Mouse (Mus musculus) c-Kit-positive CD71-positive TER-119-negative erythroid progenitor cells, embryonic 14.5 days (primary cell): ENCODE data around the gene Gm28035.
A peak's percentile ranks its signal among the peaks of the same experiment; 100 is the strongest.

Experiments
- DNase-seq: peaks from one replicate; pipeline ENCODE4 v3.0.0-alpha.2; 2013; ENCODE audit warnings: low read depth

Gm28035 gene

GRCm38 (mm10) chr2:30238906-30239465, 1.4 kb upstream of the Gm28035 start:
- DNase-seq, result no peak

GRCm38 (mm10) chr2:30239777-30240176, 590 bp upstream of the Gm28035 start:
- DNase-seq, result peak; percentile 59

DNA sequence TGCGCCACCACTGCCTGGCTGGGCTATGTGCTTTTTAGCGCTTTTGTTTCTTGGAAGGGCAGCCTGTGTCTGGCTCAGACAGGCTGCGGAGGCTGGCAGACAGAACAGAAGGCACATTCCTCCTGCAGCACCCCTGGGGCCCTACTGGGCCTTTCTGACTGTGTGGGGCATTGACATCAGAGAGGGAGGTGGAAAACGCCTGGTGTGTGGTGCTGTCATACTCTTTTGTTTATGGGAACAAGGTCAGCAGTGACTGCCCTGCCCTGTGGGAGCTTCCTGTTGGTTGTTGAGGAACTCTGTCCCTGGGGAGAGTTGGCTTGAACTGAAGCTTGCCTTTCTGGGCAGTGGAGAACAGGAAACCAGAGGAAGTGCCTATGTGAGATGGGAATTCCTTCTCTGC, 2.1 kb downstream of the Gm28035 start:
- no peak for DNase-seq

- no peak for DNase-seq
Observed at GRCm38 (mm10) chr2:30243391-30243790, 3.0 kb downstream of the Gm28035 start.

DNA sequence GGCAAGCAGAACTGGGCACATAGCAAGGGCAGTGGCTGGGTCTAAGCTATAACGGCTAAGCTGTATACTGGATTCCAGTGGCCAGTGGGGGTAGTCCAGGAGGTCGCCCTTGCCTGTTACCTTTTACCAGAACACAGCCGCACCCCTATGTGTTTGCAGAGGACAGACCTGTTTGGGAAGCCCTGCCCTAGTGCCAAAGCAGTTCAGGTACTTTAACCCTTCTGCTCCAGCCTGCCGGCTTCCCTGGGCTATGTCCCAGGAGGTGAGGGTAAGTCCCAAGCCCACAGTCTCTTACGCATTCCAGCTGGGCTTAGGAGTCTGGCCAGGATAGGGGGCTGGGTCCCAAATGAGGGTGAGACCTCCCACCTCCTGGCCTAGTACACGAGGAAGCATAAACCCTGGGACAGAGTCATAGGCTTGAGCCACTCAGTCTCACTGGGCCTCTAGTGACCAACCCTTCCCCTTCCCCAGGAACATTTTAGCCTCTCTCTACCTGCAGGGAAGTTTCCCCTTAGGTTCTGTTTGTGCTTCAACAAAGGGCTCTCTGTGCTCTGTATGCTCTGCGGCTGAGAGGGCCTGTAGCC, 4.3 kb downstream of the Gm28035 start:
- no peak for DNase-seq

GRCm38 (mm10) chr2:30247036-30247435, 6.7 kb downstream of the Gm28035 start:
- no peak for DNase-seq

GRCm38 (mm10) chr2:30247681-30248080, 7.3 kb downstream of the Gm28035 start:
- no peak for DNase-seq

DNA sequence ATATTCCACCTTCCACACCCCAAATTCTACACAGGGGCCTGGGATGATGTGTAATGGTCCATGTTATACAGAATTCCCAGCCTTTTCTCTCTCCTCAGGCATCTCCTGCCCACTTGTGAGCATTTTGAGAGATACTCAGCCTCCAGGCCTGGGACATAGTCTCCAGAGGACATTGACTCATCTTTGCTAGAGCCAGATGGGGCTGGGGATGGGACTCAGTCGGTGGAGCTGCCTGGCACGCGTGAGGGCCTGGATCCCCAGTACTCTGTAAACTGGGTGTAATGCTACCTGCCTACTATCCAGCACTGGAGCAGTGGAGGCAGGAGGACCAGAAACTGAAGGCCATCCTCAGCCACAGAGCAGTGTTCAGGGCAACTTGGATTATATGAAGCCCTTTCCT, 8.8 kb downstream of the Gm28035 start:
- no peak for DNase-seq

- DNase-seq, result no peak
Observed at GRCm38 (mm10) chr2:30250166-30251128, 10.1 kb downstream of the Gm28035 start.

DNA sequence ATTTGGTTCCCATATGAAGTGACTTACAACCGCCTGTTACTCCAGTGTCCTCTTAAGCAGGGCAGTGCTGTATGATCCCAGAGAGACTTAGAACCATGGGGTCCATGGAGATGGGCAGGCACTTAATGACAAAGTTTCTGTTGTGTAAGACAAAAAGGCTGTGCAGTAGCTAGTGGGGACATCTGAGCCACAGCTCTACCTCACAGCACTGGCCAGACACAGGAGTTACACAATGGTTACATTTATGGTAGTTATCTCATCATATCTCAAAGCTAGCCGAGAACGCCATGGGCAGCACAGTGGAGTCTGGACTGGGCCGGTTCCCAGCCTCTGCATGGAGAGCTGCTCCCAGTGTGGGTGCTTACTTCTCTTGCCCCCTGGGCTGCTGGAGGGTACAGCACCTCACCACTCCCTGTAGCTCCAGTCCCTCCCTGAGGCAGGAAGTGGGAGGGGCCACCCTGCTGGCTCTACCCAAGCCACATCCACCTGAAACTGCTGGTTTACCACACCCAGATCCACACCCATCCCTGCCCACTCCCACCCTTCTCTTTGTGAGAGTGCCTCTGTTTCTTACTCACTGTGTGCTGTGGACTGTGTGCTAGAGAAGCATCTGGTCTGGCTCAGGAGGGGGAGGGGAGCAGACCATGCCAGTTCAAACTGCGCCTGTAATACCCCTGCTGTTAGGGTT, 11.2 kb downstream of the Gm28035 start:
- peak; percentile 39 for DNase-seq

- DNase-seq, result no peak
Observed at GRCm38 (mm10) chr2:30252521-30252920, 12.2 kb downstream of the Gm28035 start.

- DNase-seq, result no peak
Observed at GRCm38 (mm10) chr2:30253809-30254208, 13.4 kb downstream of the Gm28035 start.

- DNase-seq, result no peak
Observed at GRCm38 (mm10) chr2:30255631-30256395, 15.4 kb downstream of the Gm28035 start.

- no peak for DNase-seq
Observed at GRCm38 (mm10) chr2:30256616-30257350, 16.4 kb downstream of the Gm28035 start.

DNA sequence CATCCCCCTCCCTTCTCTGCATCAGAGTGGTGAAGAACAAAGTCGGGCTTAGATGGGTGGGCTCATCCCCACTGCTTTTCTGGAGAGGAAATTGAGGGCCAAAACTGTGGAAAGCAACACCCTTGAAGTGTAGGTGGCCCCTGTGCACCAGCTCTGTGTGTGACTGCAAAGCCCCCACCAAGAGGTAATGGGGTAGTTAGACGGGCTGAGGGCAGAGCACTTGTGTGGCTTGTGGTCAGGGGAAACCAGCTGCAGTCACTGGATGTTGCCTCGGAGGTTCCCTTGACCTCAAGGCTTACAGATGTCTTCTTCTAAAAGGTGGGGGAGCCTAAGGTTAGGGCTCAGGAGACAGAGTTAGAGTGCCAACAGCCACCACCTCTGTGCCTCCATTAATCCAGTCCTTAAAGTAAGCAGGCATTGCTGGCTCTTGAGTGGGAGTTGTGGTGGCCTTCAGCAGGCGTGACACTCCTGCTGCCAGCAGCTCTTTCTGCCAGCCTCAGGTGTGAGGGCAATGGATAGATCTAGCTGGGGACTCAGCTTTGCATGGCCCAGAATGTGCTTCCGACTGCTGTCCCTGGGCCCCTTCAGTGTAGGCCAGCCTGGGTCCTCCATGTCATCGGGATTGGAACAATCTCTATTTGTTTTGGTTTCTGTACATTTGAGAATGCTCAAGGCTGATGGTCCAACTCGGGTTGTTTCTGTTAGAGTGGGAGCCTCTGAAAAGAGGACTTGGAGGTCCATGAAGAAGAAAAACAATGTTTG, 17.5 kb downstream of the Gm28035 start:
- no peak for DNase-seq

DNA sequence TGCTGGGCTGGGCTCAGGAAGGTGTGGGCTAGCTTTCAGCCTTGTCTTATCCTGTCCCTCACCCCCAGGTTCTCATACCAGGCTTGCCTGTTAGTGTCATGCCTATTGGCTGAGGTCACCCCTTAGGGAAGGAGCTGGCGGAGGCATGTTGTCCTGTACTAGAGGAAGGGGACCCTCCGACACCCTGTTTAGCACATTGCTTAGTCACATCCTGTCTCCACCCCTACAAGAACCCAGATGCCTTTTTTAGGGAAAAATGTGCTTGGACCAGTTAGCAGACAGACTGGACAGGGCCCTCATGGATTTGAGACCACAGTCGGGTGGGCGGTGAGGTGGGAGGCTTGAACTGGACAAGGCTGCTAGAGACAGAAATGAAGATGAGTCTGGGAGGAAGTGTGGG, 18.2 kb downstream of the Gm28035 start:
- DNase-seq, result no peak

DNA sequence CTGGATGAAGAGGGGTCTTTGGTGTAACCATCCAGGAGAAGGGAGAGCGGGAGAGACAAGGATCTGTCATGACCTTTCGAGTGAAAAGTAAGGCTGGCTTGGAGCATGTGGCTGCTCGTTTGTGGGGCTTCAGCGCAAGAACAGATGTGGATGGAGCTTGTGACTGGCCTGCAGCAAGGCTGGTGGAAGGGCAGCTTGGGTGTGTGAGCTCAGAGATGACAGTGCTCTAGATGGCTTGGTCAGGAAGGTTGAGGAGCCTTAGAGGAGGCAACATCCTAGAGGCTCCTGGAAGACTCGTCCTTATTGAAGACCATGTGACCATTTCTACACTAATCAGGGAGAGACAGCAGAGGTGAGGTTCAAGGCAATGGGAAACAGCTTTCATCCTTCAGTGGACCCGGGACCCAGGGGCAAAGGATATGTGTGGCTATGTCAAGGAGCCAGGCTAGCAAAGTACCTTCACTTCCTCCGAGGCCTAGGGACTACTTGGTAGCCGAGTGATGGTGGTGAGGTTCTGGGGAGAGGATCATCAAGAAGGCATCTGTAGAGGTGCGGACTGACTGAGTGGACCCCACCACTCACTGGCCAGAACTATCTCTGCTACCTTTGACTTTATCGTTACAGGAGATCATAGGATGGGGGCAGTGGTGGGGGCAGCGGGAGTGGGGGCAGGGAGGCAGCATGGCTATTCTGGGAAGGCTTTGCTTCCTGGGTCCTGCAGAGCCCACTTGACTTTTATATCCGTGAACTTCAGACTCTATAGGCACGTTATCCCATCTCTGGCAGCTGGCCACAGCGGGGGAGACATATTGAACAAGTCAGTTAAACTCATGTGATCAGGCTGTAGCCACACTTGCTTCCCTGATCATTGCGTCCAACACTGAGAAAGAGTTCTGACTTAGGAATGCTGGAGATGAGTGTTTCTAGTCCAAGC, 19.0 kb downstream of the Gm28035 start:
- DNase-seq, result no peak

GRCm38 (mm10) chr2:30261064-30261736, 20.8 kb downstream of the Gm28035 start:
- no peak for DNase-seq
